Mouse (Mus musculus): ENCODE data around the gene Aldoart2. TPM values are rescaled to one million over a fixed set of nuclear protein-coding genes. Genes with fewer than 3 reads are reported as not detected.

Aldoart2 gene
- total RNA-seq (2023) = not detected

DNA sequence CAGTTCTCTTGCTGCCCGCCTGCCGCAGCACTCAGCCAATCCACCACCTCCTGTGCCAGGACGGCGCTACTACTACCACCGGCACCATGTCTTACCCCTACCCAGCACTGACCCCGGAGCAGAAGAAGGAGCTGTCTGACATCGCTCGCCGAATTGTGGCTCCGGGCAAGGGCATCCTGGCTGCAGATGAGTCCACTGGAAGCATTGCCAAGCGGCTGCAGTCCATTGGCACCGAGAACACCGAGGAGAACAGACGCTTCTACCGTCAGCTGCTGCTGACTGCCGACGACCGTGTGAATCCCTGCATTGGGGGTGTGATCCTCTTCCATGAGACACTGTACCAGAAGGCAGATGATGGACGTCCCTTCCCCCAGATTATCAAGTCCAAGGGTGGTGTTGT lies at the start of gene Aldoart2:
Gene Aldoart2, plus strand, starts transcription at position 34 of the 400 bp plus-strand sequence.

DNA sequence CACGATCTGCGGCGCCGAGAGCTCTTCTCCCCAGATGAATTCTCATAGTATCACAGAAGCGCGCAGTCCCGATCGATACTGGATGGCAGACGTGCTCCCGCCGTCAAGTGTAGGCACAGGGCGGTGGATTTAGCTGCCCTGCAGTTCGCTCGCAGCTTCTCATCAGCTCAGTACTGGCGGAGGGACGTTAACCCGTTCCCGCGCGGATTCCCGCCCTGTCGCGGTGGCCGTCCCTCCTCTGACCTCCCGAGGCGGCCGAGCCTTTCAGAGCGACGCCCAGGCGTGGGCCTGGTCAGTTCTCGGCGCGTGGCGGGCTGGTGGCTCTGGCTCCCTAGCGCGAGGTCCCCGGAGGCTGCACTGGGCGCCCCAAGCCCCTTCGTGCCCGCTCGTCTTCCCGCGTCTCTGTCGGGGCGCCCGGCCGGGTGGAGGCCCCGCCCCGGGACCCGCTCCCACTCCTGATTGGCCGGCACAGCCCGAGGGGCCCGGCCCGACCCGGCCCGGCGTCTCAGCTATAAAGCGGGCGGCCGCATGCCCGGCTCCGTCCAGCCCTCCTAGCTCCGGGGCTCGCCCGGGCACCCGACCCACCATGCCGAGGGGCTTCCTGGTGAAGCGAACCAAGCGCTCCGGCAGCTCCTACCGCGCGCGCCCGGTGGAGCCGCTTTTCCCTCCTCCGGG lies 34.0 kb downstream of the Aldoart2 start, which contains the start of gene Insm2:
Gene Insm2, plus strand, starts transcription at position 541 of the 675 bp plus-strand sequence.

Other genes with a start within 250 kb of the Aldoart2 start
- 95.1 TPM for gene Psma6, start 181.0 kb upstream of the Aldoart2 start, total RNA-seq (2023)
- 446 TPM for gene Nfkbia, start 72.6 kb upstream of the Aldoart2 start, total RNA-seq (2023)
- gene Insm2, start 34.2 kb downstream of the Aldoart2 start, total RNA-seq (2023) = not detected